Mouse (Mus musculus) G1E (cell line): Measurements from ENCODE around the gene Cyb5r1. TPM values are rescaled to one million over a fixed set of nuclear protein-coding genes. Genes with fewer than 3 reads are reported as not detected.

Experiments
- ATAC-seq: 2 replicates; pipeline ENCODE4 v1.8.0; 2016; ENCODE audit warnings: mild to moderate bottlenecking; ENCODE audit not compliant: insufficient number of reproducible peaks, poor library complexity, low FRiP score, severe bottlenecking; ENCODE audit errors: extremely low read depth
- DNase-seq: peaks from one replicate; pipeline ENCODE4 v3.0.0; 2012; ENCODE audit warnings: low spot score
- H3K27me3 ChIP-seq: 2 replicates; pipeline ENCODE4 v1.6.1; 2012; ENCODE audit warnings: mild to moderate bottlenecking, low read length, inconsistent platforms; ENCODE audit not compliant: insufficient read depth
- H3K36me3 ChIP-seq: replicated peaks from 2 replicates; pipeline ENCODE3; 2012; ENCODE audit warnings: mild to moderate bottlenecking, inconsistent platforms
- H3K4me1 ChIP-seq: 2 replicates; pipeline ENCODE4 v1.6.1; 2012; ENCODE audit warnings: low read depth, low read length, inconsistent platforms, mixed read lengths; ENCODE audit not compliant: insufficient read depth
- H3K4me3 ChIP-seq: 2 replicates; pipeline ENCODE4 v1.5.1; 2012; ENCODE audit warnings: low read depth, mild to moderate bottlenecking, inconsistent platforms, low read length, moderate library complexity, mixed read lengths
- H3K9me3 ChIP-seq: replicated peaks from 2 replicates; pipeline ENCODE4 v1.6.1; 2012; ENCODE audit warnings: inconsistent platforms
- CTCF ChIP-seq: IDR thresholded peaks from 2 replicates; pipeline ENCODE4 v1.5.1; 2012; ENCODE audit warnings: low read depth, low read length, inconsistent platforms, mixed read lengths
- GATA1 ChIP-seq: IDR thresholded peaks from 2 replicates; pipeline ENCODE4 v1.6.1; 2012; ENCODE audit warnings: borderline replicate concordance, low read length, inconsistent platforms, mixed read lengths
- GATA2 ChIP-seq: IDR thresholded peaks from 2 replicates; pipeline ENCODE4 v1.6.1; 2012; ENCODE audit warnings: low read depth, low read length, inconsistent platforms, borderline replicate concordance
- POLR2AphosphoS5 ChIP-seq: IDR thresholded peaks from 2 replicates; pipeline ENCODE4 v1.6.1; 2012; ENCODE audit warnings: low read depth, low read length, inconsistent platforms; ENCODE audit not compliant: insufficient replicate concordance
- TAL1 ChIP-seq: conservative IDR thresholded peaks from 2 replicates; pipeline ENCODE4 v1.6.1; 2012; ENCODE audit warnings: low read depth, low read length, inconsistent platforms, mixed read lengths
- polyA plus RNA-seq: library from polyadenylated mRNA; stranded (reverse); fragments of >175 nt; gene quantifications from 2 replicates; pipeline ENCODE4 v1.2.3, GENCODE M21; 2012
- total RNA-seq, 2 experiments: library from RNA; stranded (forward) in 1 of 2; stranded (reverse) in 1 of 2; fragments of 200-1000 nt in 1 of 2; fragments of >200 nt in 1 of 2; fragmentation: Nextera tagmentation in 1 of 2; gene quantifications; 2 replicates each; pipeline ENCODE4 v1.2.3; 2014 to 2017

The Cyb5r1 gene
- total and polyA plus RNA-seq, 3 experiments, result 42.1 to 115 (median 59.5) TPM

DNA sequence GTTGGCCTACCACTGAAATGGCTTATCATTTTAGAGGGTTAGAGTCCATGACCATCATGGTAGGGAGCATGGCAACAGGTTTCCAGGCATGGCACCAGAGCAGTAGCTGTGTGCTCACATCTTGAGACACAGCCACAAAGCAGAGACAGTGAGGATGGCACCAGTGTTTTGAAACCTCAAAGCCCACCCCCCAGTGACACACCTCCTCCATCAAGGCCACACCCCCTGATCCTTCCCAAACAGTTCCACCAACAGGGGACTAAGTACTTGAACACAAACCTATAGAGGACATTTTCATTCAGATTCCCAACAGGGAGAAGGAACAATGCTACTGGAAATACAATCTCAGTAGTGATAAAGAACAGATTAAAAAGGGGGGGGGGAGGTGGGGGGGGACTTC is 20.2 kb upstream of the Cyb5r1 start:
- H3K4me1 ChIP-seq, result peaks cover 11% of the 10 kb centered on the region
- H3K36me3 ChIP-seq, result no peaks in the 10 kb centered on the region
- no peak overlapping the region for H3K4me3 ChIP-seq
- peaks cover 4% of the 10 kb centered on the region for H3K9me3 ChIP-seq
- no peak for ATAC-seq
- peaks cover 58% of the 10 kb centered on the region for H3K27me3 ChIP-seq
- no peak for DNase-seq
- no peak for TF ChIP-seq POLR2AphosphoS5
- TF ChIP-seq GATA2, result no peak

DNA sequence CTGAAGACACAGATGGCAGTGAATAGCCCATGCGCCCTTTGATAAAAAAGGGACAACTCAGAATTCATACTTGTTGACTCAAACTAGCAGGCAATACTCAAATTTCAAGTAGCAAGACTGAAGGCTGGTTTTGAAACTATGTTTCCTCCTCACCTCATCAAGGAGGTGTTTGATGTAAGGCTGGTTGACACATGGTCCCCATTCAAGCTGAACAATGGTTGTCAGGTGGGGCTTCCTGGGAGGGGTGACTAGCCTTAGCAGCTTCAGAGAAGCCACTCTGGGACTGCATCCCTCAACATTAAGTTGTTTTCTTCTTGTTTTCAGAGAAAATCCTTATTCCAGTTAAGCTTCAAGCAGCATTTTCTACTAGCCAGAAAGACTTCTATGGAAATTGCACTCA is 19.7 kb upstream of the Cyb5r1 start, which contains the start of gene 4933406M09Rik:
Gene 4933406M09Rik, plus strand, starts transcription at position 275 of the 400 bp plus-strand sequence.
- ATAC-seq (no peak), DNase-seq (no peak)
- TF ChIP-seq TAL1, result no peak
- TF ChIP-seq GATA2, result no peak
- TF ChIP-seq GATA1, result no peak
- TF ChIP-seq POLR2AphosphoS5, result no peak
- TF ChIP-seq CTCF, result no peak
- H3K27me3 ChIP-seq, result peaks cover 59% of the 10 kb centered on the region
- no peak within 1 kb of the TSS for H3K4me3 ChIP-seq
- peaks cover 4% of the 10 kb centered on the region for H3K9me3 ChIP-seq
- H3K4me1 ChIP-seq, result peaks cover 11% of the 10 kb centered on the region
- H3K36me3 ChIP-seq, result no peaks in the 10 kb centered on the region

- Histone ChIP-seq H3K4me1 (peaks cover 5% of the 10 kb centered on the region), H3K27me3 (peaks cover 39% of the 10 kb centered on the region), H3K36me3 (no peaks in the 10 kb centered on the region), H3K4me3 (no peak overlapping the region), H3K9me3 (no peaks in the 10 kb centered on the region)
- no peak for DNase-seq
- TF ChIP-seq GATA2, result no peak
- no peak for TF ChIP-seq GATA1
- TF ChIP-seq POLR2AphosphoS5, result no peak
- no peak for TF ChIP-seq CTCF
- ATAC-seq, result no peak
Observed at GRCm38 (mm10) chr1:134393827-134394226, 11.5 kb upstream of the Cyb5r1 start.

- H3K4me1 ChIP-seq, result peaks cover 9% of the 10 kb centered on the region
- no peak overlapping the region for H3K4me3 ChIP-seq
- H3K36me3 ChIP-seq, result no peaks in the 10 kb centered on the region
- H3K9me3 ChIP-seq, result peaks cover 2% of the 10 kb centered on the region; the same call in 1 of the 2 replicates
- no peak for ATAC-seq
- no peak for TF ChIP-seq GATA1
- no peak for TF ChIP-seq TAL1
- no peak for TF ChIP-seq POLR2AphosphoS5
- TF ChIP-seq CTCF, result no peak
- TF ChIP-seq GATA2, result no peak
- peaks cover 13% of the 10 kb centered on the region for H3K27me3 ChIP-seq
- no peak for DNase-seq
Observed at GRCm38 (mm10) chr1:134398210-134398609, 7.1 kb upstream of the Cyb5r1 start.

- peak; percentile 26 for DNase-seq
- TF ChIP-seq CTCF, result 0 out of 2 replicates have a peak, but pooled peaks have one; percentile 25
- no peak for TF ChIP-seq POLR2AphosphoS5
- TF ChIP-seq TAL1, result no peak
- TF ChIP-seq GATA1, result no peak
- TF ChIP-seq GATA2, result no peak
- Histone ChIP-seq H3K4me1 (peaks cover 5% of the 10 kb centered on the region), H3K9me3 (peaks cover 2% of the 10 kb centered on the region; the same call in 1 of the 2 replicates), H3K4me3 (peak overlapping the region; percentile 45; the same call in 1 of the 2 replicates), H3K36me3 (no peaks in the 10 kb centered on the region), H3K27me3 (peaks cover 6% of the 10 kb centered on the region)
- peak; percentile 76 for ATAC-seq
Observed at GRCm38 (mm10) chr1:134399735-134400134, 5.6 kb upstream of the Cyb5r1 start.

- no peak for ATAC-seq
- H3K27me3 ChIP-seq, result no peaks in the 10 kb centered on the region
- peak overlapping the region; percentile 83 for H3K4me3 ChIP-seq
- H3K9me3 ChIP-seq, result no peaks in the 10 kb centered on the region
- TF ChIP-seq TAL1, result no peak
- no peak for TF ChIP-seq POLR2AphosphoS5
- no peak for TF ChIP-seq GATA2
- no peak for TF ChIP-seq GATA1
- no peak for TF ChIP-seq CTCF
- peaks cover 51% of the 10 kb centered on the region for H3K36me3 ChIP-seq
- H3K4me1 ChIP-seq, result peaks cover 31% of the 10 kb centered on the region
- DNase-seq, result peak; percentile 32
Observed at GRCm38 (mm10) chr1:134406414-134406771, 1.0 kb downstream of the Cyb5r1 start.

GRCm38 (mm10) chr1:134408080-134408479 is 2.7 kb downstream of the Cyb5r1 start:
- DNase-seq, result no peak
- Histone ChIP-seq H3K9me3 (no peaks in the 10 kb centered on the region), H3K27me3 (no peaks in the 10 kb centered on the region), H3K4me3 (no peak overlapping the region), H3K36me3 (peaks cover 66% of the 10 kb centered on the region), H3K4me1 (peaks cover 31% of the 10 kb centered on the region)
- no peak for ATAC-seq
- no peak for TF ChIP-seq GATA1
- no peak for TF ChIP-seq GATA2
- TF ChIP-seq CTCF, result no peak
- TF ChIP-seq POLR2AphosphoS5, result no peak
- no peak for TF ChIP-seq TAL1
